Mouse (Mus musculus) c-Kit-positive CD71-positive TER-119-negative erythroid progenitor cells, embryonic 14.5 days (primary cell): ENCODE results near the gene Tmem25.

Experiments
- DNase-seq: peaks from one replicate; pipeline ENCODE4 v3.0.0-alpha.2; 2013; ENCODE audit warnings: low read depth

The Tmem25 gene

DNA sequence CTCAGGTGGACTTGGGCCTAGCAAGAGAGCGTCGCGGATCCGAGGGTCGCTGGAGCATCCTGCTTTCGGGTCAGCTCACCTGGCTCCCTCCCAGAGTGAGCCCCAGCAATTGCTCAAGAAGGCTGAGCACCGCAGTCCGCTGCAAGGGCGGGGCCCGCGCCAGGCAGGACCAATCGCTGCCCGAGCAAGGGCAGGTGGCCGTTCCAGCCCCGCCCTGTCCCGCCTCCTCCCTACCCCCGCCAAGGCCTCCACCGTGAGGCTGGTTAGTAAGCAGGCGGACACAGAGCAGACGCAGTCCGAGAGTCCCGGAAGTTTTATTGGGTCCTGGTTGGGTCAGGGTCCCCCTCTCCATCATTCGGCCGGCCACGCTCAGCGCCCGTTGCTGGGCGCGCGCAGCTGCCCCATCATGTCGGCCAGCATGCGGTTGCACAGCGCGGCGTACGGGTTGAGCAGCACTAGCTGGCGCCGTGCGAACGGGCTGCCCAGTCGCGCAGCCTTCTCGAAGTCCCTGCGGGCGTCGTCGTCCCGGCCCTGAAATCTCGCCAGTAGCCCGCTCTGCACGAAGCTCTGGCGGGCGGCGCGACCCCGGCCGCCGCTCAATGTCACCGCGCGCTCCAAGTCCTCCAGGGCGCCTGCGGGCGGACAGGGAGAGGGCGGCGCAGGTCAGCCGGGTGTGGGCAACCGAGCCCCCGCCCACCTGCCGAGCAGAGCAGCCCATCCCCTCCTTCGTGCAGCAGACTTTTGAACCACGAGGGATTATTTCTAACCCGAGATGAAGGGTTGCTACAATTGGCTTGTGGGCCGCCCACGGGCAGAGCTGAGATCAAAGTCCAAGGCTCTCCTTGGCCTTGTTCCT lies at the start of gene Tmem25:
Gene Tmem25 (minus strand): TSS at position 206 of the 856 bp plus-strand sequence.
- peak; percentile 58 for DNase-seq

DNA sequence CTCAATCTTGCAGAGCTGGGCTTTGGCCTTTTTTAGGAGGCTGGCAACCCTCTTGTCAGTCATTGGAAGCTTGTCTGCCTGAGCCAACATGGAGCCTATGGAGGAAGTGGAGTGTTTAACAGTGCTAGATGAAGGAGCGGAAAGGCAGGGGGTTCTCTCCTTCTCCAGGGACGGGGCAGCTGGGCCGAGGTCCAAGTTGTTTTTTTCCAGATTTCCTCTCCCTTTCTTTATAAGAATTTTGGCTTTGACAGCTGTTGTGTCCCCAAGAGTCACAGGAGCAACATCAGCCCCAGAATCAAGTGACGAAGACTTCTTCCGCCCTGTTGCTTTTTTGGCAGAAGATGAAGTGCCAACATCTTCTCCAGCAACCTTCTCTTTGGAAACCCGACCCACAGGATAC lies 48.3 kb upstream of the Tmem25 start:
- DNase-seq: no peak

DNA sequence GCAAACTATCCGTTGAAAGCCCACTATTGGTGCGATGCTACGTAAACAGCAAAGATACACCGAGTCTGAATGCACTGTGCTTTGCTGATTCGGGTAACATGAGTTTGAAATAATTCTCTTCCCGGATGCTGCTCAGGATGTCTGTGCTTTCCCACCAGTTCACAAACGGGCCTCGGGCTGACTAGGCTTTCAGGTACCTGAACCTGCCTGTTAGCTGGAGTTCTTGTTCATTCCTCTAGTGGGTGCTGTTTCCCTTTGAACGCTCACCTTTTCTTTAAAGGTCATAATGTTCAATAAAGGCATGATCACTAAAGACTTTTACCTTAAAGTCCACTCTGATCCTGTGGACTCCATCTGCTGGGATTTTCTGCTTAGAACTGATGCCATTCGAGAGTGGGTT lies 42.1 kb upstream of the Tmem25 start:
- peak; percentile 38 for DNase-seq

DNA sequence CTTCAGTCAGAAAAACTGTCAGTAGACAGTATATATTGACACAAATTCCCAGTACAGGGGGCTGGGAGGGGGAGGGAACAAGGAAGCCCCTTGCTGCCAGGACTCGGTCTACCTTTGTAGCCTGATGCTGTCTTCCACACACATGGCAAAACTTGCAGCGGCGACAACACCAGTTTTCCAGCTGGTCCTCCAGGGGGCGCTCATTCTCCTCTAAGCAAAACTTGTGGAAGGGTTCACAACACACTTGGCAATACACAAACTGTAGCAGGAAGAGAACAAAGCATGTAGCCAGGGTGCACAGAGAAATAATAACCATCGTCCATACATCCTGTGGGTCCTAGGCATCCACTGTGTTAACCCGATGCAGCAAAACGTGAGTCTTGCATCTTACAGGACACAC lies 37.3 kb upstream of the Tmem25 start:
- DNase-seq: peak; percentile 54

DNA sequence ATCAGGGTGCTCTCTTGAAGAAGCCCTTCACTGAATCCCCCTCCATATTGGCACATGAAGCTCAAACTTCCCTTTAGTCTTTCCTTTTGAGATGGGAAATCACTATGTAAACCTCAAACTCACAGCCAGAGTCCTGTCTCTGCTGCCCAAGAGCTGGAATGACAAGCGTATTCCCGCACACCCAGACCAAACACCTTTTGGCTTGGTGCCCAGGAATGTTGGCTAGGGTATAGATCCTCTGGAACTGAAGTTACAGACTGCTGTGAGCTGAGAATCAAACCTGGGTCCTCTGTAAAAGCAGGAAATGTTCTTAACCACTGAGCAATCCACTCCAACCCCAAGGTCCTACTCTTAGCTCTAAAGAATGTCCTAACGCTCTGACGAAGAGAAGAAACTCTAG lies 33.2 kb upstream of the Tmem25 start:
- DNase-seq: no peak

DNA sequence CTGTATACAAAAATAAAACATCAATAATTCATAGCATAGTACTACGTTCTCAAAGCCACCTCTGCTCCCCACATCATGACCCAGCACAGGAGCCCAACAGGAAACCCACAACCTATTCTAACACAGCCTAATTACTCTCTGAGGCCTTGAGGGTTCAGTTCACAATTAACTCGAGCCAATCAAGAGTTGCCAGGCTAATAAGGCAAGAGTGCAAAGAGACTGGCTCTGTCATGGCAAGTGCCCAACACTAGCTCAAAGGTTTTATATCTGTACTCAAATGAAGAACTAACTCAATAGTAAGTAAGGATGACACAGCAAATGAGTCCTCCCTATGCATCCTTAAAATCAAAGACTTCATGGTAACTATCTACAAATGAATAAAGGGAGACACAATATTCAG lies 31.4 kb upstream of the Tmem25 start:
- no peak for DNase-seq

DNA sequence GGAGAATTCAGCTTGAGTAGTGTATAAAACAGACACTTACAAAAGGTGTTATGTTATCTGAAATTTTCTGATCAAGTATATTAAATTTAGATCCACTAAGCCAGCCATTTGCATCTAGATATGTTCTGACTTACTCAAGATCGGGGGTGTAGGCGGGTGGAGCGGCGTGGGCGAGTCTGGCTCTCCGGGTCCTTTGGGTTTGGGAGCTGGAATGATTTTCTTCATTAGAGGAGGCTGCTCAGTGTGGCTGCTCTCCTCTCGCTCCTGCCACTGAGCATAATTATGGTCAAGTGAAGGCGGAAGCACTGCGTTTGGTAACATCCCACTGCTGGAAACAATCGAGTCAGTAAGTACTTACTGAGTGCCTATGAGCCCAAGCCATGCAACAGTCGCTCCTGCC lies 29.8 kb upstream of the Tmem25 start:
- DNase-seq: no peak

DNA sequence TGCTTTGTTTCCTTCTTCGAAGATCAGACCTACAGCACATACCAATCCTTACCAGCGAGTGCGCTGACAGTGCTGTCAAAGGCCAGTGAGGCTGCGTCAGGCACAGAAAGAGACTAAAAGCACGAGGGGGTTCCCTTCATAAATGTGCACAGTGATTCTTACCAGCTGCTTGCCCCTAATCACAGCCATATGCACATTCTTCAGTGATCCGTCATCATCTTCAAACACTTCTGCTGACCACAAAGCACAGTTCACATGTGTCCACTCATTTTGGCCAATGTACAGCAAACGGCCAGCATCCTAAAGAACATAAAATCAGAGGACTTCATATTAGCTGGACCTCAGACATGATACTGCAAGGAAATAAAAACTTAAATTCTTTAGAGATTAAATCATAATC lies 27.6 kb upstream of the Tmem25 start:
- DNase-seq: no peak

DNA sequence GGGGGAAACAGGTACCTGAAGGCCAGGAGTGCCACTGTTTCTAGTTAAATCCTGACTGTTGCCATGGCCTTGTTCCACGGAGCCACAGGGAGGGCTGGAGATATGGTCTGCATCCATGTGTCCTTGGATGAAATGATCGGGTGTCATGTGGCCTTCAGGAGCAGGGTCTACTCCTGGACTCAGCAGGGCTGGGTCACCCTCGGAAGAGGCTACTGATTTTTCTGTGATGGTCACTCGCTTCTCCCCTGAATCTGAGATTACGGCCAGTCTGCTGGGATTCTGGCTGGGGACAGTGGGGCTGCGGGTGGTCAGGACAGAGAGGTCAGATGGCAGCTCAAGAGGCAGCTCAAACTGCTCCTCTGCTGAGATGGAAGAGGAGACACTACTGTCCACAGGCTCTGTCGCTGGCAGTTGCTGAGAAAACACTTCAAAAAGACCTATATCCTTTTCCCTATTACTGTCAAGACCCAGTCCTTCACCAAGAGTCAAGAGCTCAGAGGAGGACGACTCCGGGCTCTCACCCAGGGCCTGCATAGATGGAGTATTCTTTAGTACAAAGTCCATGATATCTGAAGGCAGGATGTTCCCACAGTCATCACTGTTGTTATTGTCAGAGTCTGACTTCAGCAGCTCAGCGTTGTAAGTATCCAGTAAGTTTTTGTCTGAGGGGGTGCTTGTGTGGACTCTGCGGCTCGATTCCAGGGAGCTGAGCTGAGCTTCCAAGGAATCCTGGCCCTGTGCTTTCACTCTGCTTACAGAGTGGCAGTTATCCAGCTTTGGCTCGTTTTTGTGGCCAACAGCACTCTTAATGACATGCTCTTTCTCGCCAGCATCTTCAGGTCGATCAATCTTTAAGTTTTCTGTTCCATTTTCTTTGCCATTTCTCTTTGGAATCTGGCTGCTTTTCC lies 21.1 kb upstream of the Tmem25 start:
- DNase-seq: no peak

DNA sequence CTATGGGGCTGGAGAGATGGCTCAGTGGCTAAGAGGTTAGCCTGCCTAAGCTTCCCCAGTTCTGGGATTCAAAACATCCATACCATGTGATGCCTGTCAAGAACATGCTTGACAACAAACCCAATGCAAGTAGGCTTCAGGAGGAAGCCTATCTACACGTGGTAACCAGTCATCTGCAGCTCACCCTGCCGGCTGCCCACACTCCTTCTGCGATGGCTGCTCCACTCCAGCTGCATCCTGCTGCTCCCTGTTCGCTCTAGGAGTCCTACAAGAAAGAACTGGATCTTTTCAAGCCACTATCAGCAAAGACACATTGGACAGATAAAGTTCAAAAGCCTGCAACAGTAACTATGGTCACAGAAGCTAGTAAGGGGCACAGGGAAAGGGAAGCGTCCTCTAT lies 18.4 kb upstream of the Tmem25 start:
- DNase-seq: no peak

DNA sequence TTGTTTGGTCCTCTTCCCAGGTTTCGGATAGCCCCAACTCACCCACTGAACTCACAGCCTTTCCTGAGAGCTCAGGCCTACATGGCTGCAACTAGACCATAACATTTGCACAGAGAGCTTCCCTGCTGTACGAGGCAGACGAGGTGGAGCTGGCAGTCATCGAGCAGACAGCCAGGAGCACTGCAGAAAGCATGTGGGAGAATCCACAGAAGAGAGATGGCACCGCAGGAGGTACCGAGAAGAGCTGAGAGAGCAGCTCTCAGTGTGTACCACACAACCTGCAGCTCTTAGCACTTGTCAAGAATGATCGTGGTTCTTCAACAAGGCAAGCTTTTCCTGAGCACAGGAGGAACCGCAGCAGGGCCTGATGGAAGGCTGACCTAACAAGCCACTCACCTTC lies 15.1 kb upstream of the Tmem25 start:
- DNase-seq: no peak

DNA sequence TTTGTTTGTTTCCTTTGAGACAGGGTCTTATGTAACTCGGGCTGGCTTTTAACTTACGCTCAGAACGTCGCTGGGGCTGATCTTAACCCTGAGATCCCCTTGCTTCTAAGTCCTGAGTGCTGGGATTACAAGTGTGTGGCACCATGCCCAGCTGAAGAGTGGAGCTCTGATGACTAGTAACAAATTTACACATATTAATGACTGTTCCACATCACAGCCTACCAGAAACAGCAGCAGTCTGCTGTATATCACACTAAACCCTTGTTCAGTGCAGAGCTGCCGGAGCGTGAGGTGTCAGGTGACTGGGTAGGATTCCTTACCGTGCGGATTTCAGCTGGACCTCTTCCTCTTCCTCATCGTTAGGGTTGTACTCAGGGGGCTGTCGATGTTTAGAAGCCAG lies 11.2 kb upstream of the Tmem25 start:
- no peak for DNase-seq

DNA sequence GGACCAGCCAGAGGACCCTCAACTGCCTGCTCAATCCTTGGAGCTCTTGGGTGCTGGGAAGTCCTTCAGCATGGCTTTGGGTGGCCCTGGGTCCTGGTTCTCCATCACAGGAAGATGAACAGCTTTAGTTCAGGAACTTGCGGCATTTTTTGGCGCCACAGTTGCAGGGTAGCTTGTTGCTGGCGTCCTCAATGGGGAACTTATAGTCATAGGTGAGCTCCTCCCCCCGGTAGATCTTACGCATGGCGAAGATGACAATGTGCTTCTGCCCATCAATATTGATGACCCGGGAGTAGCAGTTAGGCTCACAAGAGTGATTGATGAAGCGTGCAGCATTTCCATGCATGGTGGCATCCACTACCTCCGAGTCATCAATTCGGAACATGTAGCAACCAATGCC lies 8.7 kb upstream of the Tmem25 start:
- no peak for DNase-seq

DNA sequence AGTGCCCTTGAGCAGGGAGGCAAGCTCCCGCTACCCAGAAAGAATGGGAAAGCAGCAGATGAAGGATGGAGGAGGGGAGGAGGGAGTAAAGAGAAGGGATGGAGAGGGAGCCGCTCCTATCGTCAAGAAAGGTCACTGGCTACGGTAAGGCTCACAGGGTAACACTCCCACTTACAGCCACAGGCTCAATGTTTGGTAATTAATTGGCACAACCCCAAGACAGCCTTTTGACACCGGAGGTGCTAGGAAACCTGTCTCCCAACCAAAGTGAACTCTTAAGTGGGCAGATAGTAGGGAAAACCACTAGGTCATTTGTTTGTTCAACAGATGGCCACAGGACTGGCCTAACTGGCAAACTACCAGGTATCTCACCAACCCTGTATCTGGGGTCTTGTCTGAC lies 8.0 kb upstream of the Tmem25 start:
- no peak for DNase-seq

DNA sequence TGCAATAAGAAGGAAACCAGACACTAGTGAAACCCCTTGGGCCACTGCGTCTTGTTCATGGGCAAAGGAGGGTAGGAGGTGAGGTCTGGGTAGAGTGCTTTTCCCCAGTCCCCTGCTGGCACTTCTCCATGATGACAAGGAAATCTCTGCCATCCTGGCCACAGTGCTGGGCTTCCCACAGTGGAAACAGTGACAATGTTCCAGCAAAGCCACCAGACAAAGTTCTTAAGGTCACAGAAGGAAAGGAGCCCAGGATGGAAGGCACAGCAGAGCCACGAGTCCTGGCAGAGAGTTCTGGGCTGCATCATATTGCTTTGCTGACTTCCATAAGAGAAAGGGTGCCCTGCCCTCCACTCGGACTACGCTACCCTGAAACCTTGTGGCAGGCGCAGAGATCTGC lies 6.4 kb upstream of the Tmem25 start:
- no peak for DNase-seq

DNA sequence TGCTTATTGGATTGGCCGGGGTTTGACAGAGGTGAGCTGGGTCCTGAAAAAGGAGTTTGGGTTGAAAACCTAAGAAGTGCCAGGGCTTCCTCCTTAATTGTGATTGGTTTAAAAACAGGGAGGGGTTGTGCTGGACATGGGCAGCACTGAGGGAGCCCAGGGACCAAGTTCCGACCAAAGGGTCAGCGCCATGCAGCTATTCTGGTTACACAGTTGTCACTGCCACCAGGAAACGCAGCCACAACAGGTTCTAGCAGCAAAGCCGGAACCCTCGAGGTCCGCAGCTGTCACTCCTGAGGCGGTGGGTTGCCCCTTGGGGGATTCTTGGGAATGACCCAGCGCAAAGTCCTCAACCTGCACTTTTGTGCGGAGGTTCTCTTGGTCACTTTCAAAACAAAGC lies 5.6 kb upstream of the Tmem25 start:
- DNase-seq: no peak

DNA sequence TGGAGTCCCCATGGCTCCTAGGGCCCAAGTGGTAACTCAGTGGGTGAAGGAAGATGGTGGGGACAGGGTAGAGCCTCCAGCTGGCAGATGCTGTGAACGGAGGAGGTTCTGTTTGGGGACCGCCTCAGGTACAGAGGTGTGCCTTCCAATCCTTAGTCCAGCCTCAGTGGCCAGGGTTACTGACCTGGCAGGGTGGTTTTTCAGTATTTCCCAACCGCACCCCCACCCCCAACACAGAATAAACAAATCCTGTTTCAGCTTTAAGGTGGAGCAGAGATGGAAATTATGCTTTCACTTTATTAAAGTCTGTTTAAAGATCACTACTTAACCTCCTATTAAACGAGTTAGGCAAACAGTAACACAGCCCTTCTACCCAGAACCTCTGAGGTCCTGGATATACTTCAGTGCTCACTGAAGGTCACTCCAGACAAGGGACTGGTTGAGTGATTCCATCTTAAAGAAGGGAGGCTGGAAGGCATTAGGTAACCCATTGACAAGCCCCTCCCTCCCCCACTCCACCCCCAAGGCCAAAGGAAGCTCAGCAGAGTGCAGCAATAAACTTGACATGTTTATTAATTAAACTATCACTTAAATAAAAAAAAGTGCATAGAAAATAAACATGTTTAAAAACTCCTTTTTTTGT lies 3.8 kb upstream of the Tmem25 start, which contains the start of gene Ttc36:
Gene Ttc36 (minus strand): TSS at position 265 of the 643 bp plus-strand sequence.
- no peak for DNase-seq

DNA sequence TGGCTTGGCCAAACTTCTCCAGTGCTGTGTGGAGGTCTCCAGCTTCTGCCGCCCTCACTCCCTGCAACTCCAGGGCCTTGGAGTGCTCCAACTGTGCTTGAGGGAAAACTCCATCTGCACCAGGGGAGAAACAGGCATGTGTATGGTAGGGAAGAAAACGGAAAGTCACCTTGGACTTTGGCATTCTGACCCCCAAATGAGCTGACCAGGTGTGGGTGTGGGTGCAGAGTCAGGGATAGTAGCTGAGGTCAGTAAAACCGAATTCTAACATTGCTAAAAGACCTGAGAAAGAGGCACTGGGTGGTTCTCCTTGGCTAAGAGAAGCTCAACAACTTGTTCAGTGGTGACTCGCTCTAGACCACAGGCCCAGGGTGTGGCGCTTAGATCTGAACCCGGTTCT lies 2.6 kb upstream of the Tmem25 start:
- no peak for DNase-seq

DNA sequence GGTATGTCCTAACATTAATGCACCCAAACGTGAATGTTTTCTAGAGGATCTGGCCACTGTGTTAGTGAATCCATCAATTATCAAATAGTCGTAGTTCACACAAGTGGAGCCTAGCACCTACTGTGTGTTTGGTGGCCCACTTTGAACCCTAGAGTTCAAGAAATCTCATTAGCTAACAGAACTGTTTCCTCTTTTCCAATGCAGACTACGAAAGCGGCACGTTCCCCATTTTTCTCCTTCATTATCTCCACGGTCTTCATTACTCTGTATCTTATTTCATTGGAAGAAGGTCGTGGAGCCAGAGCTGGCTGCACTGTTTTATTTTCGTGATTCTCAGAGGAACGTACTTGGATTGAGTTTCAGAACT lies 834 bp upstream of the Tmem25 start:
- DNase-seq: no peak

DNA sequence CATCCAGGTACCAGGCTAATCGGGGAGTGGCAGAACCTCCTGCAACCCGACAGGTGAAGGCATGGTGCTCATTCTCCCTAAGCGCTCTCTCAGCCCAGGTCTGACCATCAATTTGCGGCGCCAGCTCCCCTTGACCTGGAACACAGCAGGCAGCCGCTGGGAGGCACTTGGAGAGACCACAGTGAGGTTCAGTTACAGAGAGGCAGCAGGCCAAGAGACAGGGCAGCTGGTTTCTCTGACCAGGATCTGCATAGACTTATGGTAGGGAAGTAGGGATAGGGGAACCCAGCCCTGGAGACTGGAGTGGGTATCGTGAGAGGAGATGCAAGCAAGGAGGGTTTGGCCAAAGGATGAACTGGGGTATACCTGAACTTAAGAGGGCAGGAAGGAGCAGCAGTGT lies 809 bp downstream of the Tmem25 start:
- no peak for DNase-seq

DNA sequence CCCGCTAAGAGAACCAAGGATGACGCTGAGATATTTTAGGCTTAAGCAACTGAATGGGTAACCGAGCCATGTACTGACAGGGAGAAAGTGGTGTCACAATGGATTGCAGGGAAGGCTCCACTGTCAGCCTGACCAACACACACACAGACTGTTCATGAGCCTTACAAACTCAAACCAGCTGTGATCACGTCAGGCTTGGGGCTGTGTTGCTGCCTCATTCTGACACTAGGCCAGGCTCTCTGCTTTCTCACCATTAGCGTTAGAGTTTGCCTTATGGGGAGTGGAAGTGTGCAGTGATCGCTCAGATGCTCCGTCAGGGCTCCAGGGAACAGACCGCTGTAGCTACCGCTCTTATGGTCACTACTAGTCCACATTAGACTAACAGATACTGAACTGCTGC lies 6.3 kb downstream of the Tmem25 start:
- no peak for DNase-seq

DNA sequence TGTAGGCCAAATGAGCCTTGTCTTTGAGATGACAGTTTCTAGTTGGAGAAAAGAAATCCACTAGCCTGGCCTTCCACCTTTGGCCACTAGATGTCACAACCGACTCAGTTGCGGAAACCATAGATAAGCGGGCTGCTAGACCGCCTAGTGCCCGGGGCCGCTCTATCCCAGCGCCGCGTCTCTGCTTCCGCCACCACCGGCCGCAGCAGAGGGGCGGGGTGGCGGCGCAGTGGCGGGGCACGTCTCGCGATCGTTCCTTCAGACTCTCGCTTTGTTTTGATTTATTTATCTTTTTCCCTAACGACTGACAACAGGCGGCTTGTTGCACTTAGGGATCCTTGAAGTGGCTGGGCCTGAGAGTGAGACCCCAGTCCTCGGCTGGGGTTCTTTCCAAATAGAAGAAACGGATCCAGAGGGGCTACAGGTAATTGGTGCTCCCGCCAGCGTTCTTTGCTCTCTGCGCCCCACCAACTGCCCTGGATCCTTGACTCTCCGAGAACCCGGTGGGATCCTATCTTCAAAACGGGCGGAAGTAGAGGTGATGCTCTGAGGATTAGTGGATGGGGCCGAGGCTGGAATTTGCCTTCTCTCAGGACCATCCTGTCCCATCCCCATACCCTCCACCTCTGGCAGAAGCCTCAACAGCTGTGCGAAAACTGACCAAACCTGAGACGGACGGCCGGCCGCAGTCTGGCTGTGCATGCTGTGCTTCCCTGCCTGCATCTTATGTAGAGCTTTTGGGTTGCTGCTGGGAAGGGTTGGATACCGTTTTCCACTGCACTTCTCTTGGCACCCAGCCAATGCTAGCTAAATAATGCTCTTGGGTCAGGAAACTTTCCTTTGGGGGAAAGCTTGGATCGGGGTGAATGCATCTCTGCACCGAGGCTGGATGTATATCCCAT lies 26.1 kb downstream of the Tmem25 start:
- DNase-seq: peak; percentile 97
